Mouse (Mus musculus) cerebellum, adult 2 months (tissue): Measurements from ENCODE around the gene Tnf.

Experiments used
- CTCF ChIP-seq: fragments of 200-500 bp; IDR thresholded peaks from 2 replicates; pipeline ENCODE4 v1.5.1; 2011; ENCODE audit warnings: low read depth, mild to moderate bottlenecking, control low read depth, low read length, moderate library complexity, borderline replicate concordance; ENCODE audit not compliant: insufficient read depth
- POLR2A ChIP-seq: fragments of 200-500 bp; IDR thresholded peaks from 2 replicates; pipeline ENCODE4 v1.6.1; 2011; ENCODE audit warnings: low read length, control low read depth, borderline replicate concordance; ENCODE audit not compliant: insufficient read depth

- TF ChIP-seq CTCF (no peak), POLR2A (no peak)
These were observed 37.6 kb downstream of the Tnf start for GRCm38 (mm10) chr17:35164218-35164567.
